Mouse (Mus musculus) erythroblast, embryonic 14.5 days (primary cell): ENCODE measurements around the gene Tex19.2.
"Not testable (repeated sequence)": the region's sequence is repeated elsewhere in the genome, so short reads cannot be mapped to it uniquely, and the experiment has no call there.

Experiments
- GATA1 ChIP-seq: IDR thresholded peaks from 2 replicates; pipeline ENCODE4 v1.6.1; 2012; ENCODE audit warnings: low read length, inconsistent platforms, mixed read lengths
- TAL1 ChIP-seq: IDR thresholded peaks from 3 replicates; pipeline ENCODE4 v1.6.1; 2012; ENCODE audit warnings: low read length, inconsistent platforms, mixed read lengths

DNA sequence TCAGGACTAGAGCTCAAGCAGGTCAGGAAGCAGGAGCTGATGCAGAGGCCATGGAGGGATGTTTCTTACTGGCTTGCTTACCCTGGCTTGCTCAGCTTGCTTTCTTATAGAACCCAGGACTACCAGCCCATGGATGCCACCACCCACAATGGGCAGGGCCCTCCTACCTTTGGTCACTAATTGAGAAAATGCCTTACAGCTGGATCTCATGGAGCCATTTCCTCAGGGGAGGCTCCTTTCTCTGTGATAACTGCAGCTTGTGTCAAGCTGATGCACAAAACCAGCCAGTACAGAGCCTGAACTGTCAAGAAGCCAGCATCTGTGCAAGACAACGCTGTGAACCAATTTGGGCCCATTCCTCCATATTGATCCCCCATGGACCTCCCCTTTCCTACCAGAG, 11.2 kb downstream of the Tex19.2 start:
- TF ChIP-seq GATA1, TAL1: not testable (repeated sequence)
